ENCODE assay signal across 11 mouse cellular contexts in the genomic region with DNA sequence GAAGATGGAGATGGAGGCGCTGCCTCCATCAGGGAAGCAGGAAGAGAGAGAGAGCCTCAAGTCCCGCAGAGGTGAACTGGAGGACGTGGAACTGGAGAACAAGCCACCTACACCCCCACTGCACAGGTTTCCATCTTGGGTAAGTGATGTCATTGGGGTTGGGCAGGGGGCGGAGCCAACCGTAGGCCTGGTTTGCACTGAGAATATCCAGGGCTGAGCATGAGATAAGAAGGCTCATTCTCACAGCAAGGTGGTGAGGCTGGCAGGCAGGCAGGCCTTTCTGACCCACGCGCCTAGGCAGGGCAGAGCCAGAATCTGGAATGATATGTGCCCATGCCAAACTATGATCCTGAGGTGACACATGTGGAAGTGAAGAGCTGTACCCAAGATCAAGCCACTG. TPM values are rescaled to one million over a fixed set of nuclear protein-coding genes. Genes with fewer than 3 reads are reported as not detected.
DNase-seq lines count a peak whose midpoint lies in the region; ATAC-seq lines count a peak whose summit lies in the region.
"Had no signal": no experiment of that assay in that cellular context is flagged by ENCODE, and none has a peak within 500 bp of the region (broad histone marks: within the 10 kb centered on the region; RNA-seq: fewer than 3 reads in every experiment).

No protein-coding gene starts in this region.

- H3K4me3 ChIP-seq in heart, embryonic 14.5 days (ENCODE audit: control insufficient read depth in 1 of 2, insufficient read depth in 1 of 2, low read depth in 1 of 2, low read length in 2 of 2): no peak overlapping the region
- no peak overlapping the region for H3K4me3 ChIP-seq in liver, embryonic 16.5 days (ENCODE audit: low read depth, low read length)
- H3K4me3 ChIP-seq in midbrain, embryonic 15.5 days: no peak overlapping the region

- peak; percentile 90 for ATAC-seq in heart, embryonic 14.5 days (ENCODE audit: insufficient number of reproducible peaks, insufficient read depth, low FRiP score, low read depth)
- ATAC-seq in liver, embryonic 16.5 days (ENCODE audit: low read depth): peak; percentile 54; the same call in 1 of the 2 replicates
- no peak for ATAC-seq in activated CD4-positive, CD25-positive, alpha-beta regulatory T cell, adult 4 months
- ATAC-seq in midbrain, embryonic 15.5 days (replicated peaks): no peak
- ATAC-seq: midbrain, embryonic 16.5 days had no signal

- H3K4me1 ChIP-seq in heart, embryonic 14.5 days (ENCODE audit: control insufficient read depth in 2 of 2, insufficient read depth in 2 of 2, low read length in 2 of 2): peaks cover 25 to 47% of the 10 kb centered on the region in 2 experiments
- no peaks in the 10 kb centered on the region; the same call in 1 of the 2 replicates for H3K4me1 ChIP-seq in liver, embryonic 16.5 days (ENCODE audit: control insufficient read depth, low read depth, low read length)
- no peaks in the 10 kb centered on the region for H3K4me1 ChIP-seq in midbrain, embryonic 15.5 days

- H3K9me3 ChIP-seq in heart, embryonic 14.5 days (ENCODE audit: control insufficient read depth, low read length): no peaks in the 10 kb centered on the region
- no peaks in the 10 kb centered on the region for H3K9me3 ChIP-seq in liver, embryonic 16.5 days (replicated peaks; ENCODE audit: control insufficient read depth, low read length)
- no peaks in the 10 kb centered on the region for H3K9me3 ChIP-seq in midbrain, embryonic 15.5 days

- DNase-seq in adrenal gland, postnatal 10 days: peak; percentile 12
- no peak for DNase-seq in adrenal gland, adult (ENCODE audit: inconsistent age in 2 of 2, low spot score in 1 of 2)
- peak; percentile 54 for DNase-seq in ZHBTc4 (ENCODE audit: low read depth, low spot score)
- no peak for DNase-seq in right cerebral cortex, postnatal 4 days
- DNase-seq: kidney, adult 8-10 months; retina, postnatal 1 day had no signal

- 33% methylated on average over 7 of the region's 7 CpGs for WGBS in heart, embryonic 14.5 days
- WGBS in liver, embryonic 16.5 days (ENCODE audit: insufficient replicate concordance): 50% methylated on average over 7 of the region's 7 CpGs
- 95% methylated on average over 7 of the region's 7 CpGs for WGBS in midbrain, embryonic 15.5 days

- peaks cover 3% of the 10 kb centered on the region; the same call in 1 of the 2 replicates for H3K27me3 ChIP-seq in heart, embryonic 14.5 days (ENCODE audit: control insufficient read depth, insufficient read depth, low read length)
- no peaks in the 10 kb centered on the region for H3K27me3 ChIP-seq in liver, embryonic 16.5 days (ENCODE audit: control insufficient read depth, insufficient read depth, low read depth, low read length)
- H3K27me3 ChIP-seq in midbrain, embryonic 15.5 days (replicated peaks): no peaks in the 10 kb centered on the region

- peak overlapping the region; percentile 45 for H3K4me2 ChIP-seq in heart, embryonic 14.5 days (ENCODE audit: low read length)
- no peak overlapping the region for H3K4me2 ChIP-seq in liver, embryonic 16.5 days (ENCODE audit: low read depth, low read length)
- no peak overlapping the region for H3K4me2 ChIP-seq in midbrain, embryonic 15.5 days

- peaks cover 16% of the 10 kb centered on the region; the same call in 1 of the 2 replicates for H3K36me3 ChIP-seq in heart, embryonic 14.5 days (ENCODE audit: control insufficient read depth, insufficient read depth, low read length)
- H3K36me3 ChIP-seq in liver, embryonic 16.5 days (ENCODE audit: control insufficient read depth, insufficient read depth): no peaks in the 10 kb centered on the region
- H3K36me3 ChIP-seq in midbrain, embryonic 15.5 days (replicated peaks): no peaks in the 10 kb centered on the region

- H3K9ac ChIP-seq in heart, embryonic 14.5 days (ENCODE audit: low read length): peak overlapping the region; percentile 30
- no peak overlapping the region for H3K9ac ChIP-seq in liver, embryonic 16.5 days (ENCODE audit: low read depth, low read length)
- no peak overlapping the region for H3K9ac ChIP-seq in midbrain, embryonic 15.5 days

- peak overlapping the region; percentile 74 to 77 for H3K27ac ChIP-seq in heart, embryonic 14.5 days (replicated peaks in 1 of 2; ENCODE audit: control insufficient read depth in 1 of 2, insufficient read depth in 1 of 2, low read depth in 2 of 2, low read length in 2 of 2)
- H3K27ac ChIP-seq in liver, embryonic 16.5 days (ENCODE audit: low read length): no peak overlapping the region
- H3K27ac ChIP-seq in midbrain, embryonic 15.5 days: no peak overlapping the region

RNA-seq across cellular contexts. Expression of a gene that starts 26.3 kb away (rescaled TPM):
- 1 to 10 TPM; 1.5 to 2.0 TPM for total RNA-seq in adrenal gland, postnatal 10 days (2021)
- 2.4 and 2.6 TPM in 2 replicates for polyA plus RNA-seq in heart, embryonic 14.5 days (2014; fragmentation: Nextera tagmentation; extraction: Ambion mirVana)
- polyA plus RNA-seq in liver, embryonic 16.5 days (2015; fragmentation: Nextera tagmentation; extraction: Ambion mirVana): 0.13 and 0.33 TPM in 2 replicates
- polyA plus RNA-seq in activated CD4-positive, CD25-positive, alpha-beta regulatory T cell, adult 4 months (2017; shearing (Covaris generic)): under 1 TPM; 0.13 TPM
- 3.3 and 3.7 TPM in 2 replicates for polyA plus RNA-seq in midbrain, embryonic 15.5 days (2015; fragmentation: Nextera tagmentation; extraction: Ambion mirVana)

RNA-seq across cellular contexts. Expression of a gene that starts 34.2 kb away (rescaled TPM):
- 1 to 10 TPM; 7.1 to 9.5 TPM for total RNA-seq in adrenal gland, postnatal 10 days (2021)
- polyA plus RNA-seq in heart, embryonic 14.5 days (2014; fragmentation: Nextera tagmentation; extraction: Ambion mirVana): 14.3 and 14.8 TPM in 2 replicates
- 5.1 and 5.4 TPM in 2 replicates for polyA plus RNA-seq in liver, embryonic 16.5 days (2015; fragmentation: Nextera tagmentation; extraction: Ambion mirVana)
- polyA plus RNA-seq in activated CD4-positive, CD25-positive, alpha-beta regulatory T cell, adult 4 months (2017; shearing (Covaris generic)): 10 to 100 TPM; 27.6 to 29.9 TPM
- polyA plus RNA-seq in midbrain, embryonic 15.5 days (2015; fragmentation: Nextera tagmentation; extraction: Ambion mirVana): 21.7 and 22.9 TPM in 2 replicates

RNA-seq across cellular contexts. Expression of a gene that starts 47.8 kb away (rescaled TPM):
- total RNA-seq in adrenal gland, postnatal 10 days (2021): 10 to 100 TPM; 12.9 to 13.4 TPM
- polyA plus RNA-seq in heart, embryonic 14.5 days (2014; fragmentation: Nextera tagmentation; extraction: Ambion mirVana): 1.8 and 2.2 TPM in 2 replicates
- polyA plus RNA-seq in liver, embryonic 16.5 days (2015; fragmentation: Nextera tagmentation; extraction: Ambion mirVana): 2.3 and 3.7 TPM in 2 replicates
- 10 to 100 TPM; 27.1 to 30.5 TPM for polyA plus RNA-seq in activated CD4-positive, CD25-positive, alpha-beta regulatory T cell, adult 4 months (2017; shearing (Covaris generic))
- polyA plus RNA-seq in midbrain, embryonic 15.5 days (2015; fragmentation: Nextera tagmentation; extraction: Ambion mirVana): 82.0 and 82.1 TPM in 2 replicates

Comparison
In these comparisons a context has a peak if more than half of its experiments do, and no peak if none do; other contexts are left out.
1. DNase-seq: peak in adrenal gland, postnatal 10 days (single experiment) and ZHBTc4 (single experiment); none in adrenal gland, adult (0 of 2) and right cerebral cortex, postnatal 4 days (single experiment).
2. ATAC-seq: peak in heart, embryonic 14.5 days (single experiment) and liver, embryonic 16.5 days (single experiment); none in activated CD4-positive, CD25-positive, alpha-beta regulatory T cell, adult 4 months (single experiment) and midbrain, embryonic 15.5 days (single experiment).
3. H3K27ac ChIP-seq: peak in heart, embryonic 14.5 days (2 of 2); none in liver, embryonic 16.5 days (single experiment) and midbrain, embryonic 15.5 days (single experiment).